Mouse (Mus musculus): ENCODE data around the gene Cyp2c69. TPM values are rescaled to one million over a fixed set of nuclear protein-coding genes. Genes with fewer than 3 reads are reported as not detected.

Cyp2c69 gene
- polyA plus RNA-seq, 1 experiment: 0.06 TPM

Other genes with a start within 250 kb of the Cyp2c69 start
- gene Cyp2c67, start 237.7 kb downstream of the Cyp2c69 start, polyA plus RNA-seq (2012; rRNA removed): not detected in 2 replicates
- gene Cyp2c68, start 145.7 kb downstream of the Cyp2c69 start, polyA plus RNA-seq (2012; rRNA removed): not detected in 2 replicates
- gene Cyp2c40, start 74.0 kb downstream of the Cyp2c69 start, polyA plus RNA-seq (2012; rRNA removed): not detected in 2 replicates
- gene Cyp2c37, start 105.6 kb upstream of the Cyp2c69 start, polyA plus RNA-seq (2012; rRNA removed): 0.04 TPM in 1 of 2 replicates, not detected in the other
- gene Cyp2c54, start 187.0 kb upstream of the Cyp2c69 start, polyA plus RNA-seq (2012; rRNA removed): not detected in 2 replicates
- gene Cyp2c50, start 202.9 kb upstream of the Cyp2c69 start, polyA plus RNA-seq (2012; rRNA removed): not detected in 2 replicates